Mouse (Mus musculus) cerebellum, adult 2 months (tissue): Measurements from ENCODE around the gene Khk.

Source experiments
- CTCF ChIP-seq: fragments of 200-500 bp; IDR thresholded peaks from 2 replicates; pipeline ENCODE4 v1.5.1; 2011; ENCODE audit warnings: low read depth, mild to moderate bottlenecking, control low read depth, low read length, moderate library complexity, borderline replicate concordance; ENCODE audit not compliant: insufficient read depth
- POLR2A ChIP-seq: fragments of 200-500 bp; IDR thresholded peaks from 2 replicates; pipeline ENCODE4 v1.6.1; 2011; ENCODE audit warnings: low read length, control low read depth, borderline replicate concordance; ENCODE audit not compliant: insufficient read depth

DNA sequence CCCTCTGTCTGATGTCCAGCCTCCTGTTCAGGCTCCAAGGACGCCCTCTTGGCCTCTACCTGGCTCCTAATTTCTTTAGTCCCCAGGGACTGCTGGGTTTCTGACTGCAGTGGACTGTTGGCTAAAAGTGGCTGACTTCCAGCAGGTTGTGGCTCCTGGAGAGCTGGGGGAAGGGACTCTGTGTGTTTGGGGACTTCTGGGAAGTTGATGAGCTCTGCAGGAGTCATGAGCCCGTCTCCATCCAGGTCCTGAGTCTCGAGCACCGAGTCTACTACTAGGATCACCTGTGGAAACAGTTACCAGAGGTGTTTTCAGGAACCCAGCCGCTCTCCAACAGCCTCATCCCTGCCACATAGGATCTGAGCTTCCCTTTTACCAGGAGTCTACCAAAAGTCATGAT lies 12.5 kb downstream of the Khk start:
- no peak for TF ChIP-seq POLR2A
- no peak for TF ChIP-seq CTCF
